Mouse (Mus musculus): ENCODE results near the gene Fbxl22.
A peak's percentile ranks its signal among the peaks of the same experiment; 100 is the strongest.

The Fbxl22 gene

DNA sequence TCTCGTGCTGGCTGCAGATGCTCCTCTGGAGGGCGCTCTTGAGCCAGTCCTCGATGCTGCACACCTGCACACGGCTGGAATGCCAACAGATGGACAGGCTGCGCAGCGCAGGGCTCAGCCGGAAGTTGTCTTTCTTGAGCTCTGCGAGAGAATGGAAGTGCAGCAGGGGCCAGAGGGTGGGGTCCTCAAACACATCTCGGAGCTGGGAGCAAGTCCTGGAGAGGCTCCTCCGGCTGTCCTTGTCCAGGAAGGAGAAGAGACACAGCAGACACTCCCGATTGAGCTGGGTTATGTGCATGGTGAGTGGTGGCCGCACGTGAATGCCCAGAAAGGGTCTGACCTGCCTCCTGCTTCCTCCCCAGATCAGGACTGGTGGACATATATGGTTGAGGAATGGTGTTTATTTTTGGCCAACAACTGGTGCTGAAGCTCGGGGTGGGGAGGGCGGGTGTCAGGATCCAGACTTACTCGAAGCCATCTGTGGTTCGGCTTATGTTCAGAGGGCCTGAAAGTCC, at the start of gene Fbxl22:
Gene Fbxl22, minus strand, starts transcription at position 338 of the 515 bp plus-strand sequence.
- DNase-seq (ENCODE audit: low spot score) = peak; percentile 58

DNA sequence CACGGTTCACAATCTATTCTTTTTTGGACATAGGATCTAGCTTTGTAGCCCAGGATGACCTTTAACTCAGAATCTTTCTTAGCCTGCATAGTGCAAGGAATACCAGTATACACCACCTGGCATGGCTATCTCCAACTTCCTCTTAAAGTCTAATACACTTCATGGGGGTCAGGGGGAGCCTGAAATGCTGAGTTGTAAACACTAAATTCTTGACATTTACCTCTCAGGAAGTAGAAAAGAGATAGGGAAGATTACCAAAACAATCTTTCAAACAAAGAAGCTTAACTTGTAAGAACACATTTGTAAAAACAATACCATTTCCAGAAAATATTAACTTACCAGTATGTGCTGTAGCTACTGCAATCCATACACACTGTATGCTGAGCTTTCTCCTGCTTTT, 47.8 kb upstream of the Fbxl22 start:
- no peak for DNase-seq (ENCODE audit: low spot score)

DNA sequence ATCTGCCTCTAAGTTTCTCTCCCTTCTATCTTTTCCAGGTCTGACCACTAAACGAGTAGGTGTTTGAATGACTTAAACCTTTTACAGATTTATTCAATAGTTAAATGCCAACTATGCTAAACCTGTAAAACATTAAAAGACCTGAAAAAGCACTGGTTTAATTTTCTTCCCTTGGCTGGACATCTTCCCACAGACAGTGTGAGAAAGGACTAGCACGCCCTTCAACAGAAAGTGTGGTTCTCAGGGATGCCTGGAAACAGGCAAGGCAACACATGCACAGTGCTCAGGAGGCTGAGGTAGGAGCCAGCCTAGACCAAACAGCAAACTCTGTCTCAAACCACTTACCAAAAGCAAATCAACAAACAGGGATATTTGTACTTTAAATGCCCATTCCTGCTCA, 47.1 kb upstream of the Fbxl22 start:
- no peak for DNase-seq (ENCODE audit: low spot score)

DNA sequence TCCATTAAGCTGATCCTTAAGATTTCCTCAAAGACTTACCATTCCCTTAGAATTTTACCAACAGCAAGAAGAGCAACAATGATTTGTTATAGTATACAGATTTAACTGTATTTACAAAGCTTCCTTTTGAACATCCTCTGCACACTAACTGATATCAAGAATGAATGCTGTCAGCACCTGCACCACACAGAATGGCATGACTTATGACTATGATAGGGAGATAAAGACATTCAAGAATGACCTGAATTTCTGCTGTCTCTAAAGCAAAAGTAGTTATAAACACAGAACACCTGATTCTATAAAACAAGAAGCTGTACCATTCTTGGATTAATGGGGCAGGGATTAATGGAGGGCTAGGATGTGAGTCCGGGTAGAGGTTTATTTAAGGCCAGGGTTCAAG, 46.3 kb upstream of the Fbxl22 start:
- no peak for DNase-seq (ENCODE audit: low spot score)

GRCm38 (mm10) chr9:66560295-66560694, 45.9 kb upstream of the Fbxl22 start:
- DNase-seq (ENCODE audit: low spot score) = no peak

DNA sequence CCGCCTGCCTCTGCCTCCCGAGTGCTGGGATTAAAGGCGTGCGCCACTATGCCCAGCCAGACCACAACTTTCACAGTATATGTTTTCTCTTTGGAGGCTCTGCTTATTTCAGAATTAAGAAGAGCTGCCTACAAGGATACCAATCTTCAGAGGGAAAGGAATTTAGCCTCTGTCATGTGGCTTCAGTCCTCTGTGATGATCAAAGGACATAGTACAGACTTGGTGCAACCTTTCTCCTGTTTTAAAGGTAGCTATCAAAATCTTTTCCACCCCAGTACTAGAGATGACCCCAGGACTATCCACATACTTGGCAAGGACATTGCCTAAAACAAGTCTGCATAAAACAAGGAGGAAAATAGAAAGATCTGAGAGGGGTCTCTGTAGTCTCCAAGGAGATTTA, 44.6 kb upstream of the Fbxl22 start:
- no peak for DNase-seq (ENCODE audit: low spot score)

DNA sequence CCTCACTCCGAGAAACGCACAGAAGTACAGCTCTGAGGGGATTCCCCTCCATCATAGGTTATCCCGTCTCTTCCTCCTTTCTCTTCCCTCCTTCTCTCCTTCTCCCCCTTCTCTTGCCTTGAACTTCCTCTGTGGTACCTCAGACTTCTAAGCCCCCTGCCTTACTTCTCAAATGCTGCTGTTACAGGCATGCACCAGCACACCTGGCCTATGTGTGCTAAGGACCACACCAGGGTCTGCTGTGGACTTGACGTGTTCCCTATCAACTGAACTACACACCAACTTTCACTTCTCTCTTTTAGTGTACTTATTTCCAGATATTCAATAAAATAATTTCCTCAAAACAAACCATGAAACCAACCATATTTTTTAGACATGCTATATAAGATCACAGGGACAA, 28.4 kb upstream of the Fbxl22 start:
- no peak for DNase-seq (ENCODE audit: low spot score)

GRCm38 (mm10) chr9:66521595-66521994, 7.2 kb upstream of the Fbxl22 start:
- no peak for DNase-seq (ENCODE audit: low spot score)

DNA sequence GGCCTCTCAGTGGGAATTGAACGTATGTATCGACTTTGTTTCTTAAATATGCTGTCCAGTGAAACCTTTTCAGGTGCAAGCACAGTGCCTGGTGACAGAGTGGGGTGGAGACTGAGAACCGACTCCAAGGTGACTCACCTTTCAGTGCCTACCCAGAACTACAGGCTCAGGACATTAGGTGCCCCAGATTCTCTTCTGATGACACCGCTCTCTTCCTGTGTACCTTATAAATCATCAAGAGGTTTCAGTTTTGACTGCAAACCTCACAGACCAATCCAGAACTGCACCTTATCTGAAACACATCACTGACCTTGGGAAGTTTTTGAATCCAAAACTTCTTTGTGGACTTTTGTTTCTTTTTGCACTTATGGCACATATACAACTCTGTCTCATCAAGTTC, 5.9 kb upstream of the Fbxl22 start:
- DNase-seq (ENCODE audit: low spot score) = no peak

GRCm38 (mm10) chr9:66518901-66519300, 4.5 kb upstream of the Fbxl22 start:
- no peak for DNase-seq (ENCODE audit: low spot score)

- no peak for DNase-seq (ENCODE audit: low spot score)
Observed at GRCm38 (mm10) chr9:66518251-66518650, 3.9 kb upstream of the Fbxl22 start.

DNA sequence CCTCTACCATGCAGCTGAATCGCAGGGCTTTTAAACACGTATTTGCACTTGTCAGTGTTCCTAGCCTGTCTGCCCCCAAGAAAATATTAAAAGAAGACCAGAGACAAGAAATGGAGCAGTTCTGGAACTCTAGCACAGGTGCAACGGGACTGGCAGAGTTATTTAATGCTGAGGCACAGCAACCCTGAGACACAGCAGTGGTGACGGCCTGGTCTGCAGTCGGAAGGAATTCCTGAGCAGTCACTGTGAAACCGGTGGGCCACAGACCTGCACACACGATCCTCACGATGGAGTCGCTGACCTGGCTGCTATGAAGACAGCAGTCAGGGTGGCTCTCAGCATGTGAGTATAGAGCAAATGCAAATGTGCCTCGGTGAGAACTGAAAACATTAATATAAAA, 3.4 kb upstream of the Fbxl22 start:
- DNase-seq (ENCODE audit: low spot score) = no peak

GRCm38 (mm10) chr9:66516296-66516940, 2.0 kb upstream of the Fbxl22 start:
- DNase-seq (ENCODE audit: low spot score) = no peak

DNA sequence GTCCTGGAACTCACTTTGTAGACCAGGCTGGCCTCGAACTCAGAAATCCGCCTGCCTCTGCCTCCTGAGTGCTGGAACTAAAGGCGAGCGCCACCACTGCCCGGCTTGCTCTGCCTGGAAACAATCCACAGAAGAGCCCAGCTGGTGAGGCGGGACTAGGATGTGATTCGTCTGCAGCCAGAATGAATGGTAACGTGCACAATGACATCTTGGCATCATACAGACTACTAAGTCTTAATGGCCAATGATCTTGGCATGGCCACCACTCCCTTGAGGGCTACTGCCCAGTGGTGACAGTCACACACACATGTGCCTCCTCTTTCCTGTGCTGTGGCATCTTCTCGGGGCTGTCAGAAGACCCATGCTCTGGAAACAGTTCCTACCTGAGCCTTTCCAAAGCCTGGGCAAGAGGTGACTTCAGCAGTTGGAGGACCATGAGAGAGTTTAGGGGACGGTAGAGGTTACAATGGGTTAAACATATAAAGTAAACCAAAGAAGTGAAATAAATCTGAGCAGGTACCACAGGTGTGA, 1.4 kb upstream of the Fbxl22 start:
- no peak for DNase-seq (ENCODE audit: low spot score)

GRCm38 (mm10) chr9:66515115-66515514, 722 bp upstream of the Fbxl22 start:
- DNase-seq (ENCODE audit: low spot score) = no peak

DNA sequence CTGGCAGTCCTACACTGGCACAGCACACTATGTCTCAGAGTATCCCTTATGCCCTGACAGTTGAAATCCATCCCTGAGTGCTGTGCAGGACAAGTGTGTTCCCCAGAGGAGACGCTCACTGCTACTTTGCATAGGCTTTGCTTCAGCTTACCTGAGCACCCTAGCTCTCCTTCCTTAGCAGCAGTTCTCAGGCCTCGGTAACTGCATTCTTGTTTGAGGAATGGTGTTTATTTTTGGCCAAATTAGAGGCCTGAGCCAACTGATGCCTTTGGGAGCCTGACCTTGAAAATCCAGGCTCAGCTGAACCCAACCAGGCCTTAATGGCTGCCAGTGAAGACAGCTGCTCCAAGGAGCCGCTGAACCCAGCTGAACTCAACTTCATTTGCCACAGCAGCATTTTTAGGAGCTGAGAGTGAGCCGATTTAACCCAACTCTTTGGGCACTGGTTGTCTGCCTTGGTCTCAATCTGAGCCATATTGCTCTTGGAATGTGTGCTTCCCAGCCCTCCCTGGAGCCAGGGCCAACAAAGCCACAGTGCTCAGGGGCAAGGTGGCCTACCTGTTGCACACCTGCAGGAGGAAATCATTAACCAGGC, 635 bp downstream of the Fbxl22 start:
- no peak for DNase-seq (ENCODE audit: low spot score)

DNA sequence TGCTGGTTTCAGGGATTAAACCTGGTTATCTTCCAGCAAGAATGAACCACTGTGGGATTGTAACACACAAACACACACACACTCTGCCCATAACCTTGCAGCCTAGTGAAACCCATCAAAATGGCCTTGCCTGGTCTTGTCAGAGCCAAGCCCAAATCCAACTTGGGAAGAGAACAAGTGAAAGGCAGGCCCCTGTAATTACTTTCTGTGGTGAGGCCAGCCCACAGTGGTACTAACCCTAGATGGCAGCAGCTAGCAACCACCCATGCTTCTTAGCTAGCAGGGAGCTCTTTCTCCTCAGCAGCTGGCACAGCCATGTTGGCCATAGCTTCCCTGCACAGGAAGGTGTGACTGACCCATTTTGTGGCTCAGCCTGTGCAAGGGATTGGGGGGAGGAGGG, 1.2 kb downstream of the Fbxl22 start:
- no peak for DNase-seq (ENCODE audit: low spot score)

DNA sequence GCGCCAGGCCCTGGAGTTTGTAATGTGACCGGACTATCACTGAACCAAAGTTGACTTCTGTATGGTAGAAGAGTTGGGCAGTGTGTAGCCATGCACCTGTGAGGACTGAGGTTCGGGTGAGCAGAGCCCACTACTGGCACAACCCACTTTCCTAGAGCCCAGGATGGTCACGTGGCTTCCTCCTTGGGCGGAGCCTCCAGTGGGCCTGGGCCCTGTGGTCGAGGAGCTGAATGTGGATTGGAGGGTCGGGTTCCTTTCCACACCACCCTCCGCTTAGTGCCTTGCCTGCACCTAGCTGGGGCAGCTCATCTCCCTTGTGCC, 2.1 kb downstream of the Fbxl22 start:
- peak; percentile 73 for DNase-seq (ENCODE audit: low spot score)

- DNase-seq (ENCODE audit: low spot score) = peak; percentile 89
Observed at GRCm38 (mm10) chr9:66511580-66512350, 2.6 kb downstream of the Fbxl22 start.

DNA sequence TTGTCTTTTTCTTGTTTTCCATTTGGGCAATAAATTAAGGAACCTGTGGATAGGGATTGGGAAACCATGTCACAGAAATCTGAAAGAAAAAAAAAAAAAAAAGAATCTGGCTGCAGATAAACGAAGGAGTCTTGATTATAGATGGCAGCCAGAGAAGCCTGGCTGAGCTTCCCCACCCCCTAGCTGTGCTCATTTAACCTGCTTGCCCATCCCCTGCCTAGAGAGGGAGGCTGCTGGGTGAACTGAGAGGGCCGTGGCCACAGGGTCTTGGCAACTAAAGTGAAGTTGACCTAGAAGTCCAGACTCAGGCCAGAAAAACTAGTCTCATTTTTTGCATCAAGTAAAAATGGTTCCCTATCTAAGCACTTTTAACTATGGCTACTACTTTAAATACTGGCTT, 3.4 kb downstream of the Fbxl22 start:
- no peak for DNase-seq (ENCODE audit: low spot score)

DNA sequence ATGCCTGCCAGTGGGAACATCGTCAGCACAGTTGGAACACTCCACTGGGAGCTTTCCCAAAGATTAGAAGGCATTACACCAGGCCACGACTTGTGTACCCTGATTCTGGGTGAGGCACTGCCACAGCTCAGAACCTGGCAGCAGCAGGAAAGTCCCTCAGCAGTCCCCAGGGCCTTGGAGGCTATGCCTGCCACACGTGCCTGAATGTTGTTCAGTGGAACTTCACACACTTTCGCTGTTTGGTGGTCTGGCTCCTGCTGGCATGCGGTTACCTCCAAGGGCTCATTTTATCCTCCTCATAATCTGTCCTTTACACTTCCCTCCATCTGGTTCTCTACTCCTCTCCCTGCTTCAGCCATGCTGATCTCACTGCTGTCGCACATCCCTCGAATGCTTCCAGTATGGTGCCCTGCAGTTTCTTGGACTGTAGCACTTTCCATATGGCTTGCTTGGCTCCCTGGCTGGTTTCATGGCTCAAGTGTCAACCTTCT, 4.0 kb downstream of the Fbxl22 start:
- DNase-seq (ENCODE audit: low spot score) = no peak

DNA sequence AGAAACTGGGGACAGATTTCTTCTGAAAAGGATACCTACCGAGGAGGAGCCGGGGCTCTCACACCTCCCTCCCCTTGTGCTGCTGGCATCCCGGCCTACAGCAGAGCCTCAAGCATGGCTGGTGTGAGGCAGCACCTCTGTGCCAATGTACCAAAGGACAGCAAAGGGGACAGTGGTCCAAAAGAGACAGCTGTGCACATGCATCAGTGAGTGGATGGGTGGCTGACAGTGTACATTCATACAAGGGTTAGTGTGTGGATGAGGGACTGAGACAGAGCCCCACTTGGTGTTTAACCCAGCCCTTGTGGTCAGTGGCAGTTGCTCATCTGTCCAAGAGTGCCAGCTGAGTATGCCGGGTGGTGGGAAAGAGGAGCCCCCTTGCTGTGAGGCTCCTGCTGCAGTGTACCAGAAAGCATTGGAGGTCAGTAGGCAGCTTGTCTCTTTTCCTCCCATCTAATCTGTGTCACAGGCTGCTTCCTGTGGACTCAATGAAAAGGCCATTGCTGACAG, 5.4 kb downstream of the Fbxl22 start:
- no peak for DNase-seq (ENCODE audit: low spot score)

GRCm38 (mm10) chr9:66507684-66508083, 6.7 kb downstream of the Fbxl22 start:
- no peak for DNase-seq (ENCODE audit: low spot score)
